Mouse (Mus musculus): ENCODE data around the gene Fez2.

DNA sequence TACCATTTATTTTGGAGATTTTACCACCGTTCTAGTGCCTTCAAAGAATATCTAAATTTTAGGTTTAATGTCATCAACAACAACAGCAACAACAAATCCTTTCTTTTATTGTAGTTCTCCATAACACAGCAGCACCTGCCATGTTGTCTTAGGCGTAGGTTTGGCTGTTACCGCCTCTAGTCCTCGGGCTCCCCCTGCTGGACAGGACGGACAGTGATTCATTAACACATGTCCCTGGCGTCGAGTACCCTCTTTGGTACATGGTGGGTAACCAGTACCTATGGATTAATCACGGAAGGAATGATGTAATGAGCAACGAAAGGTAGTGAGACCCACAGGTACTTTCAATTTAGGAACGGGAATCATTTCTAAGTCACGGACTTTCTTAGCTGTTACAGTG lies 37.2 kb upstream of the Fez2 start:
- no peak for TF ChIP-seq POLR2A (IDR thresholded peaks at IDR 0.05; ENCODE audit: low read depth, low read length)
- peak; percentile 98 for TF ChIP-seq CTCF (conservative IDR thresholded peaks at IDR 0.05; ENCODE audit: insufficient read depth, insufficient read length, low read depth, low read length)
